Mouse (Mus musculus) neural tube, embryonic 13.5 days (tissue): ENCODE measurements at regions not wholly inside any gene's neighbourhood (a gene's known extent, or its start where the extent isn't known, plus 50 kb on each side); places are given as distances from the start of the nearest gene placed in this dataset.

Experiments used
- ATAC-seq: fragments of 200-750 bp; cut with Nextera tagmentation; 2 replicates; pipeline ENCODE4 v1.8.0; 2017; ENCODE audit warnings: low read depth, mild to moderate bottlenecking, moderate TSS enrichment, moderate library complexity
- H3K27ac ChIP-seq: fragments of 300-500 bp; sonication (generic); replicated peaks from 2 replicates; pipeline ENCODE4 v1.5.1; 2015; ENCODE audit warnings: moderate library complexity, mild to moderate bottlenecking, inconsistent platforms
- H3K27me3 ChIP-seq: fragments of 300-500 bp; sonication (generic); 2 replicates; pipeline ENCODE4 v1.6.1; 2015; ENCODE audit warnings: mild to moderate bottlenecking, inconsistent platforms
- H3K36me3 ChIP-seq: fragments of 300-500 bp; sonication (generic); 2 replicates; pipeline ENCODE4 v1.6.1; 2015; ENCODE audit warnings: mild to moderate bottlenecking, inconsistent platforms
- H3K4me1 ChIP-seq: fragments of 300-500 bp; sonication (generic); replicated peaks from 2 replicates; pipeline ENCODE4 v1.6.1; 2015; ENCODE audit warnings: inconsistent platforms
- H3K4me2 ChIP-seq: fragments of 300-500 bp; sonication (generic); 2 replicates; pipeline ENCODE4 v1.6.1; 2015; ENCODE audit warnings: inconsistent platforms, mild to moderate bottlenecking, moderate library complexity
- H3K4me3 ChIP-seq: fragments of 300-500 bp; sonication (generic); 2 replicates; pipeline ENCODE4 v1.5.1; 2015; ENCODE audit warnings: mild to moderate bottlenecking, inconsistent platforms
- H3K9ac ChIP-seq: fragments of 300-500 bp; sonication (generic); 2 replicates; pipeline ENCODE4 v1.6.1; 2015; ENCODE audit warnings: moderate library complexity, mild to moderate bottlenecking, inconsistent platforms
- H3K9me3 ChIP-seq: fragments of 300-500 bp; sonication (generic); 2 replicates; pipeline ENCODE4 v1.6.1; 2016; ENCODE audit warnings: inconsistent platforms
- WGBS: fragments of 180-500 bp; shearing (Covaris S2); methylation state at CpG from one replicate; pipeline ENCODE4 v1.1.7; 2015; 5-methylcytosine and 5-hydroxymethylcytosine counted together

GRCm38 (mm10) chr3:148762541-148763225 lies 227.7 kb downstream of the Adgrl2 start:
- H3K36me3 ChIP-seq: no peaks in the 10 kb centered on the region
- no peak overlapping the region for H3K27ac ChIP-seq
- H3K27me3 ChIP-seq: no peaks in the 10 kb centered on the region
- H3K4me2 ChIP-seq: no peak overlapping the region
- no peaks in the 10 kb centered on the region for H3K4me1 ChIP-seq
- no peaks in the 10 kb centered on the region for H3K9me3 ChIP-seq
- no peak overlapping the region for H3K9ac ChIP-seq
- no peak for ATAC-seq
- no peak overlapping the region for H3K4me3 ChIP-seq
- 86% methylated on average over 11 of the region's 11 CpGs for WGBS

- Histone ChIP-seq H3K9me3 (no peaks in the 10 kb centered on the region), H3K36me3 (no peaks in the 10 kb centered on the region), H3K4me2 (no peak overlapping the region), H3K9ac (no peak overlapping the region), H3K4me3 (no peak overlapping the region), H3K27me3 (no peaks in the 10 kb centered on the region), H3K27ac (no peak overlapping the region), H3K4me1 (no peaks in the 10 kb centered on the region)
- ATAC-seq: no peak
Observed at GRCm38 (mm10) chr3:148761586-148761985, 228.8 kb downstream of the Adgrl2 start.

GRCm38 (mm10) chr3:148759500-148759899 lies 230.9 kb downstream of the Adgrl2 start:
- WGBS: 89% methylated on average over 4 of the region's 4 CpGs

GRCm38 (mm10) chr3:148746234-148746633 lies 244.1 kb downstream of the Adgrl2 start:
- H3K4me3 ChIP-seq: no peak overlapping the region
- H3K4me2 ChIP-seq: no peak overlapping the region
- no peak for ATAC-seq
- no peaks in the 10 kb centered on the region for H3K9me3 ChIP-seq
- H3K36me3 ChIP-seq: no peaks in the 10 kb centered on the region
- no peaks in the 10 kb centered on the region for H3K27me3 ChIP-seq
- 91% methylated on average over 3 of the region's 3 CpGs for WGBS
- H3K4me1 ChIP-seq: no peaks in the 10 kb centered on the region
- no peak overlapping the region for H3K9ac ChIP-seq
- H3K27ac ChIP-seq: no peak overlapping the region

More at GRCm38 (mm10) chr3:148759500-148759899, 230.9 kb downstream of the Adgrl2 start:
- no peak overlapping the region for H3K4me3 ChIP-seq
- no peak overlapping the region for H3K9ac ChIP-seq
- no peak for ATAC-seq
- H3K27me3 ChIP-seq: no peaks in the 10 kb centered on the region
- H3K4me2 ChIP-seq: no peak overlapping the region
- no peaks in the 10 kb centered on the region for H3K4me1 ChIP-seq
- no peaks in the 10 kb centered on the region for H3K36me3 ChIP-seq
- no peak overlapping the region for H3K27ac ChIP-seq
- no peaks in the 10 kb centered on the region for H3K9me3 ChIP-seq

GRCm38 (mm10) chr3:148744651-148745050 lies 245.7 kb downstream of the Adgrl2 start:
- no peak overlapping the region for H3K4me3 ChIP-seq
- WGBS: 30% methylated on average over 2 of the region's 2 CpGs
- no peak overlapping the region for H3K9ac ChIP-seq
- H3K36me3 ChIP-seq: no peaks in the 10 kb centered on the region
- H3K27me3 ChIP-seq: no peaks in the 10 kb centered on the region
- no peak overlapping the region for H3K4me2 ChIP-seq
- H3K27ac ChIP-seq: no peak overlapping the region
- H3K9me3 ChIP-seq: no peaks in the 10 kb centered on the region
- ATAC-seq: no peak
- no peaks in the 10 kb centered on the region for H3K4me1 ChIP-seq

GRCm38 (mm10) chr3:148734194-148734749 lies 256.1 kb downstream of the Adgrl2 start:
- WGBS: 80% methylated on average over 13 of the region's 13 CpGs
- Histone ChIP-seq H3K4me3 (no peak overlapping the region), H3K27ac (no peak overlapping the region)

GRCm38 (mm10) chr3:148733227-148733854 lies 257.0 kb downstream of the Adgrl2 start:
- no peak overlapping the region for H3K4me2 ChIP-seq
- WGBS: 54% methylated on average over 13 of the region's 13 CpGs
- H3K27ac ChIP-seq: no peak overlapping the region

More at GRCm38 (mm10) chr3:148734194-148734749, 256.1 kb downstream of the Adgrl2 start:
- ATAC-seq: no peak
- no peaks in the 10 kb centered on the region for H3K36me3 ChIP-seq
- no peak overlapping the region for H3K9ac ChIP-seq
- peaks cover 15% of the 10 kb centered on the region for H3K4me1 ChIP-seq
- no peaks in the 10 kb centered on the region for H3K9me3 ChIP-seq
- no peak overlapping the region for H3K4me2 ChIP-seq
- no peaks in the 10 kb centered on the region for H3K27me3 ChIP-seq

GRCm38 (mm10) chr3:148731436-148731835 lies 258.9 kb downstream of the Adgrl2 start:
- Histone ChIP-seq H3K9me3 (no peaks in the 10 kb centered on the region), H3K4me3 (no peak overlapping the region), H3K4me1 (peaks cover 24% of the 10 kb centered on the region), H3K27ac (no peak overlapping the region), H3K9ac (no peak overlapping the region), H3K27me3 (no peaks in the 10 kb centered on the region), H3K36me3 (no peaks in the 10 kb centered on the region), H3K4me2 (no peak overlapping the region)
- WGBS: 94% methylated on average over 3 of the region's 3 CpGs
- no peak for ATAC-seq

More at GRCm38 (mm10) chr3:148733227-148733854, 257.0 kb downstream of the Adgrl2 start:
- no peak for ATAC-seq
- Histone ChIP-seq H3K4me3 (no peak overlapping the region), H3K27me3 (no peaks in the 10 kb centered on the region), H3K4me1 (peaks cover 20% of the 10 kb centered on the region), H3K36me3 (no peaks in the 10 kb centered on the region), H3K9me3 (no peaks in the 10 kb centered on the region), H3K9ac (no peak overlapping the region)

- H3K27me3 ChIP-seq: no peaks in the 10 kb centered on the region
- peaks cover 6% of the 10 kb centered on the region; the same call in 1 of the 2 replicates for H3K9me3 ChIP-seq
- H3K27ac ChIP-seq: 0 out of 2 replicates have a peak overlapping the region, but pooled peaks have one; percentile 3
- H3K9ac ChIP-seq: no peak overlapping the region
- peaks cover 24% of the 10 kb centered on the region for H3K4me1 ChIP-seq
- no peak overlapping the region for H3K4me3 ChIP-seq
- H3K4me2 ChIP-seq: no peak overlapping the region
- H3K36me3 ChIP-seq: no peaks in the 10 kb centered on the region
- WGBS: 71% methylated on average over 7 of the region's 7 CpGs
- ATAC-seq: peak; percentile 78
Observed at GRCm38 (mm10) chr3:148729242-148729680, 261.1 kb downstream of the Adgrl2 start.

GRCm38 (mm10) chr3:148728513-148729241 lies 261.7 kb downstream of the Adgrl2 start:
- no peak overlapping the region for H3K4me3 ChIP-seq
- no peaks in the 10 kb centered on the region for H3K27me3 ChIP-seq
- no peaks in the 10 kb centered on the region for H3K36me3 ChIP-seq
- peaks cover 23% of the 10 kb centered on the region for H3K4me1 ChIP-seq
- H3K9ac ChIP-seq: no peak overlapping the region
- H3K4me2 ChIP-seq: no peak overlapping the region
- peaks cover 8% of the 10 kb centered on the region; the same call in 1 of the 2 replicates for H3K9me3 ChIP-seq
- 48% methylated on average over 6 of the region's 6 CpGs for WGBS
- no peak overlapping the region for H3K27ac ChIP-seq
- ATAC-seq: peak; percentile 82

- Histone ChIP-seq H3K27ac (no peak overlapping the region), H3K9me3 (peaks cover 8% of the 10 kb centered on the region; the same call in 1 of the 2 replicates), H3K4me1 (peaks cover 20% of the 10 kb centered on the region), H3K4me3 (no peak overlapping the region), H3K36me3 (no peaks in the 10 kb centered on the region), H3K4me2 (no peak overlapping the region), H3K9ac (no peak overlapping the region), H3K27me3 (no peaks in the 10 kb centered on the region)
- WGBS: 59% methylated on average over 10 of the region's 10 CpGs
- ATAC-seq: no peak
Observed at GRCm38 (mm10) chr3:148726596-148727331, 263.6 kb downstream of the Adgrl2 start.
